Mouse (Mus musculus): ENCODE measurements around the gene Dnah7a.
A peak's percentile ranks its signal among the peaks of the same experiment; 100 is the strongest.
"Not testable (repeated sequence)": the region's sequence is repeated elsewhere in the genome, so short reads cannot be mapped to it uniquely, and the experiment has no call there.

Gene Dnah7a

GRCm38 (mm10) chr1:53388762-53389161 lies 317.8 kb downstream of the Dnah7a start:
- no peak for DNase-seq (ENCODE audit: low read depth, low spot score)

DNA sequence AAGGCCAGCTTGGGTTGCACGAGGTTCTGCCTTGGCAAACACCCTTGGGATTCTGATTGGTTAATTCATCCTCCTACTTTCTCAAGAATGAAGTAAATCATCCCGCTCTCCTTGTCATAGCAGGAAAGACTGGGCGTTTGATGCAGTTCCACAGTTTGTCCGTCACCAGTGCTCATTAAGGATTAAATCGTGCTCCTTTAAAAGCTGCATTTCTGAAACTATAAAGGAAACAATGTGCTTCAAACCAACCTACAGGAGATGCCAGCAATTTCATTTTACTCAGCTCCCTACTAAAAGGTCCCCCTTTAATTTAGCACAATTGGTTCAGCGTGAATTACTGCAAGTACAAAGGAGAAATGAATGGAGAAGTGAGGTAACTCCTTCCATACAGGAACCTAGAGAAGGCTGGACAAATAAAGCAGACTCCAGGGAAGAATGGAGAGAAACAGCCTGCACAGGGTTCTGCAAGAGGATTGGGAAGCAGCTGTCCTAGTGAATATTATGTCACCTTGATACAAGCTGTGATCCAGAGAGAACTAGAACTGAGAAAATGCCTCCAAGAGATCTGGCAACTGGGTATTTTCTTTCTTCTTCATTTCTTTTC lies 322.4 kb downstream of the Dnah7a start:
- no peak for DNase-seq (ENCODE audit: low read depth, low spot score)

DNA sequence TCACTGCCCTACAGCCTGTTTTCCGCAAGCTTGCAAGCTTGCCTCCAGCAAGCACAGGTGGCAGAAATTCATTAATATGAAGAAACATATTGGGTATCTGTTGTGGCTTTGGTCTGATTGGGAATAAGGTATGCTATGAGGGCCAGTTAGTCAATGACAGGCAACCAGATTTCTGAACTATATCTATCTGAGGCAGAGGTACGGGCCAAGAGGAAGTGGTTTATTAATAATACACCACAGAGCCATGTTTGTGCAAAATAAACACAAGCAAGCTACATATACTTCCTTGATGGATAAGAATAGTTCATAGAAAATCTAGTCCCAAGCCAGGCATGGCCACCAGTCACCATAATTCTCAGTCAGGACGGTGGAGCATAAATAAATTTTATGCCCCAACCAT lies 328.9 kb downstream of the Dnah7a start:
- DNase-seq (ENCODE audit: low read depth, low spot score), result no peak

DNA sequence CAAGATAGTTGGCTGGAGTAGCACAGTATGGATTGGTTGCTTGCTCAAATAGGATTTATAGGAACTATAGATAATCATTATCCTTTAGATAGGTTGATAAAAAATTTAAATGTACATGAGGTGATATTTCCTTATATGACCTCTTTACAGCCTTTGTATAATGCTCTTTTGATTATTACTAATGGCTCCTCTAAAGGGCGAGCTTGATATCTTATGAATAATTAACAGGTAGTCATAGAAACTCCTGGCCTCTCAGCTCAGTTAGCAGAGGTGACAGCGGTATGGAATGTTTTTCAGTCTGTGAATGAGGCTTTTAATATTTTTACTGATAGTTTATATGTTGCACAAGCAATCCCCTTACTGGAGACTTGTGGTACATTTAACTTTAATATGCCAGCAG lies 330.6 kb downstream of the Dnah7a start:
- DNase-seq (ENCODE audit: low read depth, low spot score), result not testable (repeated sequence)

DNA sequence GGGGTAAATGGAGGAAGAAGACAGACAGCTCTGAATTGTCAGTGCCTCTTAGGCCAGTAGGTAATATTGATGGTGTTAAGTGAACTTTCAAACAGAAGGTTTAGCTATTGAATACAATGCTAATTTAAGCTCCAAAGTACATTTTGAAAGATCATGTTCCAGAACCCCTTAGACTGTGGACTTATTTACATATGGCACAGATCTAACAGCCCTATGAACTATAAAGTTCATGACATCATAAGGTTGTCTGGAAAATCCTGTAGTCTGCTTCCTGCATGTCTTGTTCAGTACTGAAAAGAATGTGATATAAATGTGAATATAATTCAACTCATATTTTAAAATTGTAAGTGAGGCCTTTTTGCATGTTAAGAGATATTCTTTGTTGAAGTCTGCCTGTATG lies 347.6 kb downstream of the Dnah7a start:
- DNase-seq (ENCODE audit: low read depth, low spot score), result no peak

DNA sequence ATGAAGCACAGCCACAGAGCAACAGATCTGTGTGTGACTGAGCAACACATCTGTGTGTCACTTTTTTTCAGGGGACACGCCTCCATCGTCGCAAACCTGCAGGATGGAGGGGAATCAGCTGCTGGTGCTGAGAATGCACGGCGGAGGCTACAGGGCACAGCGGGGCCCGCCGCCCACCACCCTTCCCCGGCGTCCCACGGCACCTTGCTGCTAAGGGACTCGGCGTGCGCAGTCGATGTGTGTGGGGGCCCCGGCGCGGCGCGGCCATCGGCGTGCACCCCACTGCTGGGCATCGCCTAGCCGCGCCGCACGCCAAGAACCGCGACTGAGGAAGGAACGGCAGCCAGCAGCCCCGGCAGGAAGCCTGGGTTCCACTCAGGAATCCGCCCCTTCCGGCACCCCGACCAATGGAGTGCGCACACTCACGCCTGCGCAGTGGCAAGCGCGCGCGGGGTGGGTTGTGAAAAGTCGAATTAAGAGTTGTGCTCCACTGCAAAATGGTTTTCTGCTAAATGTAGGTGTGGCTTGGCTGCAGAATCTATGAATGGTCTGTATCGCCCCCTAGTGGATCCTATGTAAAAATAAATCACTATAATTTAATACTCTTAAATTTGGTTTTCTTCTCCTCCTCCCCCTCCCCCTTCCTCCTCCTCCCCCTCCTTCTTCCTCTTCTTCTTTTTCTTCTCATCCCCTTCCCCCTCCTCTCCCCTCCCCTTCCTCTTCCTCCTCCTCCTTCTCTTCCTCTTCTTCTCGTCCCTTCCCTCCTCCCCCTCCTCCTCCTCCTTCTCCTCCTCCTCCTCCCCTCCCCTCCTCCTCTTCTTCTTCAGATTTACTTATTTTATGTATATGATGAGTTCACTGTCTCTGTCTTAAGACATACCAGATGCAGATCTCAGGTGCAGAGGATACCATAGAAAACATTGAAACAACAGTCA lies 354.0 kb downstream of the Dnah7a start, which contains the start of the genes Asdurf, Gm28551 and Asnsd1:
TSS of gene Asdurf (minus strand) at position 293 of the 935 bp plus-strand sequence.
TSS of gene Gm28551 (minus strand) at position 341 of the 935 bp plus-strand sequence.
TSS of gene Asnsd1 (minus strand) at position 426 of the 935 bp plus-strand sequence.
- peak; percentile 84 for DNase-seq (ENCODE audit: low read depth, low spot score)

Data from retina, adult 2 months (tissue).